Mouse (Mus musculus) hindlimb bud, embryonic 11.5 days (tissue): ENCODE results near the gene E330014E10Rik.
"Not testable (repeated sequence)": the region's sequence is repeated elsewhere in the genome, so short reads cannot be mapped to it uniquely, and the experiment has no call there.

Source experiments
- DNase-seq: peaks from one replicate; pipeline ENCODE4 v3.0.0-alpha.2; 2012; ENCODE audit warnings: low read depth, low spot score; ENCODE audit errors: extremely low spot score

Gene E330014E10Rik

GRCm38 (mm10) chr5:95775690-95776089 lies at the start of gene E330014E10Rik:
Gene E330014E10Rik (plus strand): TSS chr5:95775990.
- DNase-seq, result not testable (repeated sequence)

- DNase-seq, result not testable (repeated sequence)
These were observed 39.7 kb upstream of the E330014E10Rik start, which contains the start of gene Gm7978 for GRCm38 (mm10) chr5:95736073-95736472. Gene Gm7978 (minus strand): TSS chr5:95736173.

GRCm38 (mm10) chr5:95741714-95742113 lies 34.1 kb upstream of the E330014E10Rik start, which contains the start of gene Gm7982:
Gene Gm7982 (plus strand): TSS chr5:95742014.
- not testable (repeated sequence) for DNase-seq

GRCm38 (mm10) chr5:95810841-95811240 lies 35.1 kb downstream of the E330014E10Rik start:
- not testable (repeated sequence) for DNase-seq

GRCm38 (mm10) chr5:95836580-95836979 lies 60.8 kb downstream of the E330014E10Rik start:
- no peak for DNase-seq

GRCm38 (mm10) chr5:95854030-95854429 lies 78.2 kb downstream of the E330014E10Rik start:
- DNase-seq, result no peak
